Mouse (Mus musculus): ENCODE measurements around the gene Ust.

Gene Ust

DNA sequence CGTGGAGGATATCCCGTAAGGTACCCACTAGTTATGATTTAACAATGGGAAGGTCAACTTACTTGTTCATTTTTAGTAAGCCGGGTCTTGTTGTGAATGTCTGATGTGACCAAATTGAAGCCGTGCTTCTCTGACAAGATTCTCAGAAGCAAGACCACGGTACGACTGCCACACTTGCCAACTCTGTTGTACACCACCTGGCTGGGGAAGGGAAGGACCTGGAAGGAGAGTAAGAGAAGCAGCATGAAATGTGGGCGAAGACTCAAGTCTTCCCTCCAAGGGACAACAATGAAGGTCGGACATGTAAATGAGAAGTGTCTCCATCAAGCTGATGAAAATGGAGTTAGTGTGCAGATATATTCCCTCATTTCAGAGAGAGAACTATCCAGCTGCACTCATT lies 188.6 kb downstream of the Ust start:
- no peak for DNase-seq (ENCODE audit: extremely low spot score)

DNA sequence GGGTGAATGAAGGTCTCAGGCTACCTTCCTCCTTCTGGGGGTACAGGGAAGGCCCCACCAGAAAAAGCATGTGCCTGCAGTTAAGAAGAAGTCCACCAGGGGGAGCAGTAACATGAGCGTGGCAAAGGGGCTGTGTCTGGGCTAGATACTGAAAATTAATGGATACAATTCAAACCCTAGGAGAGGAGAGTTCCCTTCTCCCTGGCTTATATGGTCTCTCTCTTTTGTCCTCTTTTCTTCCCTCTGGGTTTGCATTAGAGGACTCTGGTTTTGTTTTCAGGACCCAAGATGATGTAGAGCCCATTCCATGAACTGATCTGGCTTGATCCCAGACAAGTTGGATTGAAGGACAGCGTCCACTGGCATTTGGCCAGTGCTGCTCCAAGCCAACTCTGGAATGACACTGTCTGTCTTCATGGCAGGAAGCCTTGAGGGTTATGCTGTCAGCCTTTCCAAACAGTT lies 195.3 kb downstream of the Ust start:
- DNase-seq (ENCODE audit: extremely low spot score) = peak; percentile 73

DNA sequence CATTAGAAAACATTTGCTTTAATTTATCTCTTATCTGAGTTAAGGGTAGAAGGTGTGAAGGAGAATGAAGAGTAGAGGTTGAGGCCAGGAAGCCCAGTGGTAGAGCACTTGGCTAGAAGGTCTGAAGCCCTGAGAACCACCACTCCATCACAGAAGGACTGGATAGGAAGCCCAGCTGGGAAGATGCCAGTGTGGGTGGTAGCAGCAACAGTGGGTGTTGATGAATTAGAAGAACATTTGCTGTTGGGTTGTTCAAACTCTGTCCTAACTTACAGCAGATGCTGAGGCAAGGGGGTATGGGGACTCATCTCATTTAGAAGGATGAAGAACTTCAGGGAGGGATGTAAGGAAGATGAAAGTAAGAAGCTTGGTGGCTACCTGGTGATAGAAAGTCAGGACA lies 197.9 kb downstream of the Ust start:
- no peak for DNase-seq (ENCODE audit: extremely low spot score)

DNA sequence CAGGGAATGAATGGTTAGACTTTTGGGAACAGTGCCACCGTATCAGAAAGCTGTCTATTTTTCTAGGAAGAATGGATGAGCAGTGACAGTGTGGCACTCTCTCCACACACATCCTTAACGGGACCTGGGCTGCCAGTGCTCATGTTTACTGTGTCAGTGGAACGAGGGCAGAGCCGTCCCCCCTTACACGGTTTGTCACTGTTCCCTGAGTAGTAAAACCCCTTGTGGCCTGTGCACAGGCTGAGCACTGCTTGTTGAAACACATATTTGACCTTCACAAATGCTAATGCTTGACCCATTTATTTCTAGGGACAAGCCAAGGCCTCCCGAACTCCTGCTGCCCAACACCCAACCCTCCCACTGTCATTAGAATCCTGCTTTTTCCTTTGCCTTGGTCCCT lies 209.2 kb downstream of the Ust start:
- DNase-seq (ENCODE audit: extremely low spot score) = no peak

DNA sequence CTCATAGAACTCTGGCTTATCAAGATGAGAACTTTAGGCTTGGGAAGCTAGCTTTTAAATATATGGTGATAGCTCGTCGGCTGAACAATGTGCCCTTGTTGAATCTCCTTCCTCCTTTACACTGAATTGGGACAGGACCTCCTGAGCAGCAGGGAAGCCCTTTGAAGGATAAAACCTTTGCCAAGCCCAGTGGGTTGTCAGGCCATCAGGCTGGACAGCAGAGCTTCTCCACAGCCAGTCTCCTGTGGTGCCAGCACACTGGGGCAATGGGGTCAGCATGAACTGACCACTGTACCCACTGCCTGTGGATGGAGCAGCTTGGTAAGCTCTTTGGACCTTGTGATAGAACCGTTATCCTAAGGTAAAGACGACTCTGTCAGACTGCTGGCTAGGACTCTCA lies 214.4 kb downstream of the Ust start:
- DNase-seq (ENCODE audit: extremely low spot score) = no peak

DNA sequence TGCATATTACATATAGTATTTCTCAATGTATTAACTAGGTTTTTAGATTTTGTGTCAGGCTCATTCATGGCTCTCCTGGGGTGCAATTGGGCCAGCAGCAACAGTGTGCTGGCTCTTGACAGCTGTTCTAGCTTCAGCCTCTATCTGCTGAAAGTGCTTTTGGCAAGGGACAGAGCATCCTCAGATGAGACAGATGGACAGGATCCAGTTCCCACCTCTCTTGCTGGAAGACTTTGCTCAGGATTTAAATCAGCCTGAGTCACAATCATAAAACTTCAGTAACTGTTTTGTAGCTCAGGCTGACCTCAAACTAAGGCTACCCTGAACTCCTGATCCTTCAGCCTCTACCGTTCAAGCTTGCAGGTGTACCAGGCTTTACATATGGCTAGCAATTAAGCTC lies 219.5 kb downstream of the Ust start:
- no peak for DNase-seq (ENCODE audit: extremely low spot score)

DNA sequence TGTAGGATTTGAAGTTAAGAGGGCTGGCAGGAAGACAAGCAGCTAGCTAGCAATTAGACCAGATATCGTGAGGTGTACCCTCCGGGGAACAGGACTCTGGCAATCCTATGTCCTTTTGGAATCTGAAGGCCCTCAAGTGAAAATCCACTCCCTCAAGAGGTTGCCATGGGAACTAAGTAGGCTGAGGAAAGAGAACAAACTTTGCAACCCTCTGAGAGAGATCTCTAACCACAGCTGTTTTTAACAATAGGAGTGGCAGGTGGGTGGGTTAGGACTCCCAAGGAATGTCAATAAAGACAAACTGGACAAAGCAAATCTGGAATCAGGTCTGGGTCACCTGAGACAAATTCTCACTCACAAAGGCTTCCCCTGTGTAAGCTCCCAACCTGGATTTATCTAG lies 221.4 kb downstream of the Ust start:
- DNase-seq (ENCODE audit: extremely low spot score) = peak; percentile 17

DNA sequence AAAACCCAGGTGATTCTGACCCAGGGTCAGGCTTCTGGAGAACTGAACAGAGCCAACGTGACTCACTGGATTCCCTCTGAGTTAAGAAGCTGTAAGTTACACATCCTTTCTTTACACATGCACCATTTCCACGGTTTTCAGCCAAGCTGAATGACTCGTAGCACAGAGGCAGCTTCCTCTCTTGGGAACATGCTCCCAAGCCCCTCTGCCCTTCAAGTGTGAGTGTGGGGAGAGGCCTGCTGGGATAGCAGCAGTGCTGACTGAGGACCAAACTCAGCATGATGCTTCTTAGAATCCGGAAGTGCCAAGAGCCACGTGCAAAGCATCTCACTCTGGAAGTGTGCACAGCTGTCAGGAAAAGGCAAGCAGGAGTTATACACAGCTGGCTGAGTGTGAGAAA lies 228.0 kb downstream of the Ust start:
- DNase-seq (ENCODE audit: extremely low spot score) = no peak

DNA sequence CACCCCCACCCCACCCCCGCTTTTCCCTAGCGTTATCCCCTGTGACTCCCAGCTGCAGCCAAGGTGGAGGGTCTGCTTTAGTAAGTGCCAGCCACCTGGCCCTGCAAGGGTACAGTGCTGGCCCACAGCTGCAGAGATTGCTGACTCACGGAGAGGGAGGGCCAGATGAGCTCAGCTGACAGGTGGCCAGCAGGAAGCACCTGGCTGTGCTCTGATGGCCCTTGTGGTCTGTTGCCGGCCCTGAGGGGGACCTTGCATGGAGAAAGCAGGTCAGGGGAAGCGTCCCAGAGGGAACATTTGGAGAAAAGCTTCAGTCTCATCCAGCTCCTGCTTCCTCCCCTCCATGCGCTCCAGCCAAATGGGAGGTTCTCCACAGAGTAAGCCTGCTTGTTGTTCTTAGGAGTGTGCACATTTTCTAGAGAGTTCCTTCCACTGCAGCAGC lies 231.3 kb downstream of the Ust start:
- no peak for DNase-seq (ENCODE audit: extremely low spot score)

DNA sequence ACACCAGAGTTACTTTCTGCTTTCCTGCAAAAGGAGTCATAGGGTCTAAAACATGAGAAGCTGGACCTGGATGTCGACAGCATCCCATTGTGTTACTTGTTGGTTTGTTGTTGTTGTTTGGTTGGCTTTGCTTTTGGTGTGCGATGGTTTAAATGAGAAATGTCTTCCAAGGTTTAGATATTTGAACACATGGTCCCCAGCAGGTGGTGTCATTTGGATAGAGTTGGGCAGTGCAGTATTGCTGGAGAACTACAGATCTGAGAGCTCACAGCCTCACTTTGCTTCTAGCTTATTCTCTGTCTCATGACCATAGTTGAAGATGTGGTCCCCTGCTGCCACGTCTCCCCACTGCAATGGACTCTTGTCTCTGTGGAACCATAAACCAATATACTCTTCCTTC lies 234.6 kb downstream of the Ust start:
- no peak for DNase-seq (ENCODE audit: extremely low spot score)

DNA sequence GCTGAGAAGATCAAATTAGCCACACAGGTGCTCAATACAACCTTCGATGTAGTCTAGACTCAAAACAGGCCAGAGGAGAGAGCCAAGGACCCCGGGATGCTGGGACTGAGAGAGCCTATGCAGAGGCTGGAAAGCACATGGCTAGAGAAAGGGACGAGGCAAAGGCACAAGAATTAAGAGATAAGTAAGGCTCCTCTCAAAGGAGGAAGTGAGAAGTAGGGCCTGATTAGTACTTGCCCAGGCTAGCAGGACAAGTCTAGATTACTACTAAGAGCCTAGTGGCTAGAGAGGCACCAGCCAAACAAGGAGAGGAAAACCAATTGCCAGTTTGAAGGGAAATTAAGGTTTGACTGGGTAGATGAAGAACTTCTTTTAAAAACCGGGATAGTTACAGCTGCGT lies 241.5 kb downstream of the Ust start:
- DNase-seq (ENCODE audit: extremely low spot score) = no peak

DNA sequence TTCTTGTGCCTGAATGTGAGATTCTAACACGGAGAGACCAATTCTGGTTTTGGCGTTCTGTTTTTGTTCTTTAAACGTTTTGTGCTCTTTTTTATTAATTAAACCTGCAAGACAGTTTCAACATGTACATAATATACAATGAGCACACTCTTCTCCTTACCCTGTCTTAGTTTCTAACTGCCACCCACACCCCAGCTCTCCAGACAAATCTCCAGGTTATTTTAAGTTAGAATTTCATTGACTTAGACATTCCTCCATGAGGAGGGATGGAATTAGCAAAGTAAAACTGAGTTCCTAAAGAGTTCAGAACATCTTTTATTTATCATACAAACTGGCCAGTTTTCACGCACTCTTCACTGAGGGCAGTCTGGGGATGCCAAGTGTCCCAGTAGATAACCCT lies 248.9 kb downstream of the Ust start:
- DNase-seq (ENCODE audit: extremely low spot score) = no peak

DNA sequence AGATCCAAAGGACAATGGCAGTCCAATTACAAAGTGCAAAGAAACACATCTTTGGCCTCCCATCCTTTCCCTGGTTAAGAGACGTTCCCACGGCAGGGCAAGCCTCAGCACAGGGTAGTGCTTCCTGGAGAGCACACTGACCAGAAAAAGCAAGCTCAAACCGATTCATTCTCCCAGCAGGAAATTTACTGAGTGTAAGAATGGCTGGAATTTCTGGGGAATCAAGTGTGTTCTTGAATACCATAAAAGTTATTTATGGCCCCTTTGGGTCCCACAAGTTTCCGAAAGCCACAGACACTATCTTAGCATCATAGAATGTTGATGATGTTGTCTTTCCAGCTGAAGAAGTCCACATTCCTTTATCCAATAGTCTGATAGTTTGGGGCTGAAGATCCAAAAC lies 258.9 kb downstream of the Ust start:
- peak; percentile 5 for DNase-seq (ENCODE audit: extremely low spot score)

DNA sequence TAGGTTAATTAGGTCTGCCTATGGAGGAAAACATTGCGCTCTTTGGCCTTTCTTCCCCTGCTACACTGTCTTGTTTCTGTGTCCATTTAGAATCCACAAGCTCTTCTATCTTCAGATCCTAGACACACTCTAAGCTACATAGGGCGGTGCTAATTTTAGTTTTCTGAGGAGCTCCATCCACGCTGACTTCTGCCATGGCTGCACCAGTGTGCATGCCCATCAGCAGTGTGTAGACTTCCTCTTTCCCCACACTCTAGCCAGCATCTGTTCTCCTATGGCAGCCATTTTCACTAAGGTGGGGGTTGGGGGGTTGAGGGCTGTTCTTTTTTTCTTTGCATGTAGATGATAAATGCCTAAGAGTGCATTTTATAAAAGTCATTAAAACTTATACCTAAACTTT lies 268.6 kb downstream of the Ust start:
- no peak for DNase-seq (ENCODE audit: extremely low spot score)

DNA sequence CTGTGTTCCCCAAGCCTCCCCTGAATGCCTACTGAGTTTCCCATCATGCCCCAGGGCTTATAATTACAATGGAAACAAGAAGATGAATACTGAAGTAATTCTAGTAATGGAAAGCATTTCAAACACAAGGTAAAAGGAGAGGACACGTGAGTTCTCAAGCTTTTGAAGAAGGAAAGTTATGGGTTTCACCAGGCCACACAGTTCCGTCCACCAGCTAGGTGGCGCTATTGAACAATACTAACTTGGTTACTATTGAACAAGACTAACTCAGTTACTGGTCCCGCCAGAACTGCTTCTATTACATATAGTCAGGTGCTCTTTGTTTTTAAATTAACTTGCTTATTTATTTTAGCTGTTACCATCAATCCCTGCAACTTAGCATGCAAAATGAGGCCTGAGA lies 276.3 kb downstream of the Ust start:
- peak; percentile 49 for DNase-seq (ENCODE audit: extremely low spot score)

DNA sequence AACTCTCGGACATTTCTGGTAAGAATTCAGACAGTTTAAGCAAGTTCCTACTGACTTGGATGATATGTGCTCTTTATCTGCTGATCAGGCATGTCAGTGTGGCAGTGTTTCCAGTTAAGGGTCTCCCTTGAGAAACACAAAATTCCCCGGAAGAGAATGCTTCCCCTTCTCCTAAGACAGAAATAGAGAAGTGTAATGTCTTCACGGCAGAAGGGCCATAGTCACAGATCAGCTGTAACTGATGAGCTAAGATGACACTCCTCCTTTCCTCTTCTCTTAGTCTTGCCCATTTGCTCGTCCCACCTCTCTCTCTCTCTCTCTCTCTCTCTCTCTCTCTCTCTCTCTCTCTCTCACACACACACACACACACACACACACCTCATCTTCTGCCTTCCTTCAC lies 277.9 kb downstream of the Ust start:
- no peak for DNase-seq (ENCODE audit: extremely low spot score)

DNA sequence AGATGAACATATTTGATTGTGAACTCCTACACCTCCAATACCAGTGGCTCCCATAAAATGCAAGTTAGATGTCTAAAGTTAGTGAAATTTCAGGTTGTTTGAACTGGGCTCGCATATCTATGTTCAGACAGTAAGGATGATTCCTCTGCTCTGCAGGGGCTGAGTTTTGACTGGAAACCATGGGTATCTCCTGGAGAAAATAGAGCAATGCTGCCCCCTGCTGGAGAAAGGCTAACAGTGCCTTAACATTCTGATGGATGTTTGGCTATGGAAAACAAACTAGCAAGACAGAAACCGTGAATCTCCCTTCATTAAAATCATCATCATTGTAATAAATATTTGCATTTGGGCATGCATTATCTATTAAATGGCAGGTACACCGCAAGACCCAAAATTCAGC lies 278.4 kb downstream of the Ust start:
- peak; percentile 74 for DNase-seq (ENCODE audit: extremely low spot score)

DNA sequence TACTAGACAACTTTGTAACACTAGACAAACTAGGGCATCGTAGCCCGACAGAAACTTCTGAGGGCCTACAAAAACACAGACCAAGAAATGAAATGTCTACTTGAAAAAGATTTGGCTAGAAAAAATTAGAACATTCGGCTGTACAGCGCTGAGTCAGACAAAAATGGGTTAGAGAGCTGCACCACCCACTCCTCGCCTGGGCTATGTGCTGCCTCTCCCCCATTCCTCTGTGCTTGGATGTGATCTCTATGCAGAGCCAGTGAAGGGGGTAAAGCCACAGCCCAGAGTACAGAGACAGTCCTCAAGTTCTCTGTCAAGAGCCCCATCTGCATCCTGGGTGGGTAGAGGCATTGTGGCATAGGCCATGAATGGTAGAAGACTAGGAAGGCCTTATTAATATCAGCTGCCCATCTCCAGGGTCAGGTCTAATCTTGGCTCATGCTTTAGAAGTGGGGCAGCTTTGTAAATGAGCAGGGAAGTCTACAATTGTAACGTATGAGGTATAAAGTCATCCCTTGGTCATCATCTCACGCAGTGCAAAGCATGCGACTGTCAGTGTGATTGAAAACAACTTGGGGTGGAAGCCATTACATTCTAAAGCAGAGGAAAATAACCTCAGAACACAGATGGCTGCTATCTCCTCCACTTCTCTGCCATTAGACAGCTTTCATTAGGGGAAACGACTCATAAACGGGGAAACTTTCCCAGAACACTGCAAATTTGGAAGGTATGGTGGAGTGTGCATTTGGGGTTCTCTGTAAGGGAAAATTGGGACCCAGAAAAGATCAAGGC lies 281.6 kb downstream of the Ust start:
- no peak for DNase-seq (ENCODE audit: extremely low spot score)

DNA sequence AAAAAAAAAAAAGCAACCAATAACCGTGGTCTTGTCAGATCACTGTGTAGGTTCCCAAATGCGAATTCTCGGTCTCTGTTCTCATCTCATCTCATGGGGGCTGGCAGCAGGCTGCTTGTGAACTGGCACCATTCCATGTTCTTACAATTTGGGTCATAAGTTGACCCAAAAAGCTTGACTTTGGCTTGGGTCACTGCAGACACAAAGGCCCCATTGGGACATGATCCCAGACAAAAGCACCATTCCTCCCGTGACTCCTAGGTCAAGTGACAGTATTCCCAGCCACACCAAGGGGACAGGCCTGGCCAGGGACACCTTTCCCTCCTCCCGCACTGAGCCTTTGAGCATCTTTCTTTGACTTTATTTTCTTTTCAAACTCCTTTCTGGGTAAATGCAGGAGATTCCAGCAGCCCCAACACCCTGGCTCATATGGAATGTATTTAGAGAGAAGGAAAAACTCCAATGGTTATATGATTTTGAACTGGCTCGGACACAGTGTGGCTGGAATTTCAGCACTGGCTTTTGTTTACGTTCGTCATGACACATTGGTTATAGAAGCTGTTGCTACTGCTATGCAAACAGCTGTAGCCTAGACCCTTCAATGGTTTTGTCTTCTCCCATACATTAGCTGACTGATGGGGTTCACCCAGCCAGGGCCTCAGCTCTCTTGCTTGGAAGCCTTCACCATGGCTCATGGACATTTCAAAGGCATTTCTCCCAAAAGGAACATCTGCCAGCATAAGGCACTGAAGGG lies 285.3 kb downstream of the Ust start:
- DNase-seq (ENCODE audit: extremely low spot score) = no peak

DNA sequence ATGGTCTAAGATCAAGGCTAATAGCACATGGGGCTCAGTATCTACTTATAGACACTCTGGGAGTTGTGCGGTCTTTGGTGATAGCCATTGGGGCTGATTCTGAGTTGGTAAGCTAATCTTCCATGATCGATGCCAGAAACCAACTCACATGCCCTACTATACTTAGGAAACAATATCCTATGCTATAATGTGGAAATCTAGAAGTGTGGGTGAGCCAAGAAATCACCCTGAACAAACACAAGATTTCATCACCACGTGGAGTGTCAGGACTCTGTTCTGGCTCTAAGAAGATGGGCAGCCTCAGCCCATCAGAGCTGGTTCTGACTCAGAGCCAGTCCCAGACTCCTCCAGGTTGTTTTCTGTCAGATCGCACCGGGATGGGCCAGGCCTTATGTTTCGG lies 286.1 kb downstream of the Ust start:
- DNase-seq (ENCODE audit: extremely low spot score) = no peak

DNA sequence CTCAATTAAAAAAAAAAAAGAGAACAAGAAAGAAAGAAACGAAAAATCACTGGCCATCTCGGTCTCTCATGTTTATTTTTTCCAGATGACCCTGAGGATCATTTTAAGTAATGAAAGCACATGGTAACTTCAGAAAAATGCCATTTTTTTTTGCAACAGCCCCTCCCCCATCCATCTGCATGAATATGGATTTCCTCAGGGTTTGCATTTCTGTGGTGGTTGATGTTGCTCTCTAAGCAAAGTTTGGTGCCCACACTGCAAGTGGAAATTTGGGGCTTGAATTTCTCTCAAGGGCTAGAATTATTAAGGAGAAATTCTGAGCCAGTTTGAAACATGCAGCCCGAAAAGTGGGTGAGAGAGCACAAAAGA lies 290.3 kb downstream of the Ust start:
- DNase-seq (ENCODE audit: extremely low spot score) = no peak

DNA sequence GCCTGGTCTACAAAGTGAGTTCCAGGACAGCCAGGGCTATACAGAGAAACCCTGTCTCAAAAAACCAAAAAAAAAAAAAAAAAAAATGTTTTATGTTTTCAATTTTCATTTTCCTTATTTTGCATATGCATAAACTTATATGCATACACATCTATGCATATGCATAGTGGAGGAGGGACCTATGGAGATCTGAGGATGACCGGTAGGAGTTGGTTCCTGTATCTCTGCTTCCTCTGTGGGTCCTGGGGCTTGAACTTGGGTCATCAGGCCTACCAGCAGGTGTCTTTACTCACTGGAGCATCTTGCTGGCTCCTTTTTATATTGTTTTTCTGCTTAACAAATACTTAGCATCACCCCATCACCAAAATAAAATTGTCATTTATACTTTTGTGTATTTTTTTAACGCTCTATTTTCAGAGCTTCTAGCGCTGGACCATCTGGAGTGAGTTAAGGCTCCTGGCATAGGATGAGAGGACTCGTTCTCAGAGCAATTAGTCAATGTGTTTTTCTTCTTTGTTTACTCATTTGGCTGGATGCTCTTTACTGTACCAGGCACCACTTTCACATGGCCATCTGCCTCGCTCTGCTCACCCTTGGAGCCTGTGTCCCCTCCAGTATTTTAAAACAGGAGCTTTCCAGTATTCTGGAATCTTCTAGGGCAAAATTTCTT lies 290.8 kb downstream of the Ust start:
- no peak for DNase-seq (ENCODE audit: extremely low spot score)

DNA sequence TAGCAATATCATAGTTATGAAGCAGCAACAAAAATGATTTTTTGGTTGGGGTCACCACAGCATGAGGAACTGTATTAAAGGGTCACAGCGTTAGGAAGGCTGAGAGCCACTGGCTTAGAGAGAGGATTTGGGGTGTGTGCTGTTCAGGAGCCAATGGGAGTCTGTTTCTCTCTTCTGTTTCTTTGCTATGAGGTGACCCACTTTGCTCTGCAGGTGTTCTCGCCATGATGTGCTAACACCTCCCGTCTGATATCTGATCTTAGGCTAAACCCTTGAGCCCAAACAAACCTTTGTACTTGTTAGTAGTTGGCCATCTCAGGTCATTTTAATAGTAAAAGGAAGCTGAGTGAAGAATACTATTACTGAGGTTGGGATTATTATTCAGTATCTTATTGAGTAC lies 292.0 kb downstream of the Ust start:
- DNase-seq (ENCODE audit: extremely low spot score) = no peak

Measured in embryo, embryonic 9.5 days (tissue).